ENCODE assay signal across 17 mouse cellular contexts in genomic region chr4:134814229-134814571, GRCm38 (mm10). TPM values are rescaled to one million over a fixed set of nuclear protein-coding genes. Genes with fewer than 3 reads are reported as not detected.
A peak's percentile ranks its signal among the peaks of the same experiment; 100 is the strongest.
DNase-seq lines count a peak whose midpoint lies in the region; ATAC-seq and TF ChIP-seq lines count a peak whose summit lies in the region.
"Had no signal": no experiment of that assay in that cellular context is flagged by ENCODE, and none has a peak within 500 bp of the region (broad histone marks: within the 10 kb centered on the region; RNA-seq: fewer than 3 reads in every experiment).

No protein-coding gene starts in this region.

- TF ChIP-seq CTCF in CH12.LX (conservative IDR thresholded peaks at IDR 0.05 in 1 of 2, IDR thresholded peaks at IDR 0.05 in 1 of 2; ENCODE audit: low read depth in 2 of 2, low read length in 2 of 2) = no peak

- no peak for TF ChIP-seq RAD21 in CH12.LX (IDR thresholded peaks at IDR 0.05; ENCODE audit: low read depth, low read length)

- in situ Hi-C loops in CH12.LX (cut with MboI; ENCODE audit: low pct_ligation_motif_present, low pct_unique_long_range_greater_than_20kb, low sequenced_read_pairs) = no loop called here

- TF ChIP-seq EP300 in CH12.LX (IDR thresholded peaks at IDR 0.05; ENCODE audit: low read length) = no peak

- no peak overlapping the region for H3K4me2 ChIP-seq in CH12.LX (ENCODE audit: insufficient read depth, low read depth, poor library complexity, severe bottlenecking)
- H3K4me2 ChIP-seq in forebrain, embryonic 13.5 days = no peak overlapping the region
- H3K4me2 ChIP-seq: embryonic facial prominence, embryonic 12.5 days; liver, embryonic 13.5 days; stomach, embryonic 15.5 days had no signal

- H3K36me3 ChIP-seq in CH12.LX (replicated peaks in 1 of 2; ENCODE audit: control insufficient read depth in 1 of 2, insufficient read depth in 1 of 2, low read length in 1 of 2) = peaks cover 15 to 48% of the 10 kb centered on the region in 2 experiments
- peaks cover 43% of the 10 kb centered on the region for H3K36me3 ChIP-seq in forebrain, embryonic 13.5 days (ENCODE audit: poor library complexity, severe bottlenecking)

- H3K4me3 ChIP-seq in CH12.LX (replicated peaks in 1 of 3; ENCODE audit: low read depth in 2 of 3, low read length in 2 of 3, poor library complexity in 1 of 3) = no peak overlapping the region
- H3K4me3 ChIP-seq in forebrain, embryonic 13.5 days = no peak overlapping the region
- H3K4me3 ChIP-seq: embryonic facial prominence, embryonic 12.5 days; liver, embryonic 13.5 days; stomach, embryonic 15.5 days had no signal

- H3K4me1 ChIP-seq in CH12.LX (ENCODE audit: control insufficient read depth in 1 of 2, insufficient read depth in 2 of 2) = peaks cover 11 to 56% of the 10 kb centered on the region in 2 experiments
- peaks cover 5% of the 10 kb centered on the region; the same call in 1 of the 2 replicates for H3K4me1 ChIP-seq in forebrain, embryonic 13.5 days
- H3K4me1 ChIP-seq: embryonic facial prominence, embryonic 12.5 days; stomach, embryonic 15.5 days had no signal

- TF ChIP-seq POLR2A in CH12.LX (IDR thresholded peaks at IDR 0.05; ENCODE audit: low read depth, low read length) = no peak

- H3K79me2 ChIP-seq in CH12.LX (replicated peaks; ENCODE audit: control insufficient read depth, extremely low read depth, insufficient read depth, poor library complexity, severe bottlenecking) = no peaks in the 10 kb centered on the region

- 93% methylated on average over 4 of the region's 4 CpGs for WGBS in forebrain, embryonic 13.5 days

- no peaks in the 10 kb centered on the region for H3K9me3 ChIP-seq in CH12.LX (replicated peaks; ENCODE audit: low read length)
- H3K9me3 ChIP-seq in forebrain, embryonic 13.5 days (replicated peaks) = no peaks in the 10 kb centered on the region
- H3K9me3 ChIP-seq: embryonic facial prominence, embryonic 12.5 days; liver, embryonic 13.5 days; stomach, embryonic 15.5 days had no signal

- dilution Hi-C loops in CH12.LX (cut with MboI; ENCODE audit: extremely low pct_ligation_motif_present, extremely low pct_unique_long_range_greater_than_20kb, low sequenced_read_pairs) = no loop called here

- H3K27me3 ChIP-seq in CH12.LX (replicated peaks) = no peaks in the 10 kb centered on the region
- no peaks in the 10 kb centered on the region for H3K27me3 ChIP-seq in forebrain, embryonic 13.5 days
- H3K27me3 ChIP-seq: embryonic facial prominence, embryonic 12.5 days; liver, embryonic 13.5 days; stomach, embryonic 15.5 days had no signal

- no peak for ATAC-seq in forebrain, embryonic 13.5 days

- peak; percentile 83 to 85 for DNase-seq in adrenal gland, adult (ENCODE audit: inconsistent age in 2 of 2, low spot score in 1 of 2)
- no peak for DNase-seq in adrenal gland, postnatal 4 days (ENCODE audit: low spot score in 2 of 2)
- peak; percentile 34 for DNase-seq in kidney, adult 9 months
- no peak for DNase-seq in kidney, adult 18-20 months
- no peak for DNase-seq in CH12.LX (ENCODE audit: extremely low read depth)
- DNase-seq in adrenal gland, postnatal 36 days = peak; percentile 51 to 76
- no peak for DNase-seq in spleen, postnatal 14 days (ENCODE audit: low spot score in 2 of 2)
- DNase-seq: kidney, postnatal 14 days; liver, embryonic 13.5 days; lung, postnatal 14 days; thymus, postnatal 36 days had no signal

- no peak overlapping the region for H3K9ac ChIP-seq in CH12.LX (ENCODE audit: insufficient read depth, low read depth)
- no peak overlapping the region for H3K9ac ChIP-seq in forebrain, embryonic 13.5 days
- H3K9ac ChIP-seq: embryonic facial prominence, embryonic 12.5 days; liver, embryonic 13.5 days; stomach, embryonic 15.5 days had no signal

- H3K27ac ChIP-seq in CH12.LX (ENCODE audit: insufficient read depth, low read depth) = peak overlapping the region; percentile 64
- H3K27ac ChIP-seq in forebrain, embryonic 13.5 days = no peak overlapping the region
- H3K27ac ChIP-seq: embryonic facial prominence, embryonic 12.5 days; liver, embryonic 13.5 days; stomach, embryonic 15.5 days had no signal

TF ChIP-seq in CH12.LX, 34 proteins besides CTCF, POLR2A, EP300 and RAD21:
- TF ChIP-seq ZC3H11A (IDR thresholded peaks at IDR 0.05; ENCODE audit: low read depth, low read length) = no peak
- TF ChIP-seq RCOR1 (conservative IDR thresholded peaks at IDR 0.05; ENCODE audit: low read depth, low read length) = no peak
- no peak for TF ChIP-seq MAZ (IDR thresholded peaks at IDR 0.05; ENCODE audit: low read depth, low read length)
- no peak for TF ChIP-seq ZNF384 (IDR thresholded peaks at IDR 0.05; ENCODE audit: low read depth, low read length)
- no peak for TF ChIP-seq POLR2AphosphoS2 (IDR thresholded peaks at IDR 0.05; ENCODE audit: low read depth, low read length)
- TF ChIP-seq ETS1 (conservative IDR thresholded peaks at IDR 0.05; ENCODE audit: low read depth, low read length) = no peak
- no peak for TF ChIP-seq ZKSCAN1 (IDR thresholded peaks at IDR 0.05; ENCODE audit: borderline replicate concordance, low read depth, low read length)

RNA-seq across cellular contexts. Expression of gene Maco1, which starts 38.9 kb away (rescaled TPM):
- total RNA-seq in adrenal gland, postnatal 4 days (2021) = 10 to 100 TPM; 37.8 to 42.8 TPM
- 15.8 and 16.6 TPM in 2 replicates for total RNA-seq in CH12.LX (2012; rRNA removed)
- 17.3 and 19.6 TPM in 2 replicates for total RNA-seq in CH12.LX (2014; rRNA removed)
- 19.8 and 22.3 TPM in 2 replicates for polyA plus RNA-seq in CH12.LX (2012; ENCODE audit: insufficient read length, low read depth)
- total RNA-seq in adrenal gland, postnatal 36 days (2021) = 10 to 100 TPM; 37.3 to 39.0 TPM
- 91.3 and 91.8 TPM in 2 replicates for polyA plus RNA-seq in forebrain, embryonic 13.5 days (2015; fragmentation: Nextera tagmentation; extraction: Ambion mirVana)

RNA-seq across cellular contexts. Expression of gene Ldlrap1, which starts 46.4 kb away (rescaled TPM):
- total RNA-seq in adrenal gland, postnatal 4 days (2021) = 10 to 100 TPM; 39.1 to 44.7 TPM
- total RNA-seq in CH12.LX (2012; rRNA removed) = 2.2 and 2.4 TPM in 2 replicates
- 1.1 and 1.4 TPM in 2 replicates for total RNA-seq in CH12.LX (2014; rRNA removed)
- polyA plus RNA-seq in CH12.LX (2012; ENCODE audit: insufficient read length, low read depth) = 2.2 and 3.7 TPM in 2 replicates
- 10 to 100 TPM; 47.5 to 52.9 TPM for total RNA-seq in adrenal gland, postnatal 36 days (2021)
- polyA plus RNA-seq in forebrain, embryonic 13.5 days (2015; fragmentation: Nextera tagmentation; extraction: Ambion mirVana) = 2.6 and 2.7 TPM in 2 replicates

RNA-seq across cellular contexts. Expression of gene Rhd, which starts 50.1 kb away (rescaled TPM):
- total RNA-seq in adrenal gland, postnatal 4 days (2021) = 10 to 100 TPM in 1 of 2 experiments, 1 to 10 TPM in 1; 6.5 to 12.0 TPM
- total RNA-seq in CH12.LX (2012; rRNA removed) (0.92 and 1.1 TPM in 2 replicates), CH12.LX (2014; rRNA removed) (0.82 and 1.3 TPM in 2 replicates)
- 0.79 and 1.1 TPM in 2 replicates for polyA plus RNA-seq in CH12.LX (2012; ENCODE audit: insufficient read length, low read depth)
- under 1 TPM in 1 of 2 experiments, not detected in 1; 0.89 TPM for total RNA-seq in adrenal gland, postnatal 36 days (2021)
- polyA plus RNA-seq in forebrain, embryonic 13.5 days (2015; fragmentation: Nextera tagmentation; extraction: Ambion mirVana) = 1.5 TPM in 2 replicates
- total RNA-seq: granulocyte monocyte progenitor cell, adult 5-6 weeks; layer of hippocampus, postnatal 10 days; left cerebral cortex, postnatal 14 days had no signal

Comparison
In these comparisons a context has a peak if more than half of its experiments do, and no peak if none do; other contexts are left out.
1. DNase-seq: peak in adrenal gland, adult (2 of 2), kidney, adult 9 months (single experiment) and adrenal gland, postnatal 36 days (2 of 2); none in adrenal gland, postnatal 4 days (0 of 2), kidney, adult 18-20 months (single experiment), CH12.LX (single experiment) and spleen, postnatal 14 days (0 of 2).
2. RNA of gene Ldlrap1, which starts 46.4 kb away (total RNA-seq): 47.5 to 52.9 TPM in adrenal gland, postnatal 36 days and 39.1 to 44.7 TPM in adrenal gland, postnatal 4 days; 1.1 to 2.4 TPM in CH12.LX; every median in the first group is over 10 times any median in the second.